Mouse (Mus musculus): ENCODE results near the gene Arid3b. TPM values are rescaled to one million over a fixed set of nuclear protein-coding genes. Genes with fewer than 3 reads are reported as not detected.

Gene Arid3b
- polyA plus RNA-seq, 1 experiment from 2014 or later = 6.0 TPM

DNA sequence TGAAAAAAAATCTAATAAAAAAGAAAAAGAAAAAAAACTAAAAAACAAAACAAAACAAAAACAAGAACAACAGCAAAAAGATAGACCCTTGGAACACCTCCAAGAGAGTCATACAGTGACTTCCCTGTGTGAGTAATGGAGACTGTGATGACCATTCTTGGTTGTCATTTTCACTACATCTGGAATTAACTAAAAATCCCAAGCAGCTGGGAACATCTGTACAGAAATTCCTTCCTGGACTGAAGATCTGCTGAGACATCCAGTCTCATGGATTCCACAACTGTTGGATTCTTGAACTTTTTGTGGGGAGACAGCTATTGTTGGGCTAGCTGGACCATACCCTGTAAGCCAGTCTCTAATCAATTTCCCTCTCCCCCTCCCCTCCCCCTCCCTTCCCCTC is 27.7 kb upstream of the Arid3b start:
- no peaks in the 10 kb centered on the region for H3K9me3 ChIP-seq
- no peak for ATAC-seq (ENCODE audit: insufficient read depth, low FRiP score, low read depth)
- H3K27me3 ChIP-seq (replicated peaks) = no peaks in the 10 kb centered on the region
- 0 out of 2 replicates have a peak, but pooled peaks cover 5% of the 10 kb centered on the region for H3K4me1 ChIP-seq
- H3K27ac ChIP-seq = no peak overlapping the region
- no peaks in the 10 kb centered on the region for H3K36me3 ChIP-seq
- H3K4me2 ChIP-seq = no peak overlapping the region
- no peak overlapping the region for H3K4me3 ChIP-seq (replicated peaks)
- H3K9ac ChIP-seq = no peak overlapping the region

DNA sequence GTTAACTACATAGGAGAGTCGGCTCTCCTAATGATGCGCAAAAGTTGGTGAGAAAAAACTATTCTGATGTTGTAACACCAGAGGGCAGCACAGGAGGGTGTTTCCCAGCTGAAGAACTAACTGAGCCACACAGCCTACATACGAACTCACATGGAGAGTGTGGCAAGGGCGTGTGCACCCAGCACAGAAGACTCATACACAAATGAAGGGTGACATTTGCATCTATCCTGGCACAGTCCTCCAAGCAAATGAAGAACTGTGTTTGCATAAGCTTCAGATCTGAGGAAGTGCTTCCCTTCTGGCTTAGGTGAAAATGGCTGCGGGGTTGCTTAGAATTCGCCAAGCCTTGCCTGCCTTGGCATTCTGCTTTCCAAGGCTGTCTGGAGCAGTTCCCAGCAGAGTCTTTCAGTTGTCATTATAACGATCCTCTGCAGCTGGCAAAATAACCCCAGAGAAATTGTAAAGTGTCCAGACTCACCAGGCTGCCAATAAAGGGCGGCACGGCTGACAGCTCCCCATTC is 25.4 kb upstream of the Arid3b start:
- Histone ChIP-seq H3K4me3 (replicated peaks) (no peak overlapping the region), H3K9me3 (no peaks in the 10 kb centered on the region), H3K27me3 (replicated peaks) (no peaks in the 10 kb centered on the region), H3K36me3 (no peaks in the 10 kb centered on the region), H3K4me2 (no peak overlapping the region), H3K9ac (no peak overlapping the region), H3K4me1 (0 out of 2 replicates have a peak, but pooled peaks cover 5% of the 10 kb centered on the region), H3K27ac (no peak overlapping the region)
- no peak for ATAC-seq (ENCODE audit: insufficient read depth, low FRiP score, low read depth)
- WGBS = 37% methylated on average over 9 of the region's 9 CpGs

DNA sequence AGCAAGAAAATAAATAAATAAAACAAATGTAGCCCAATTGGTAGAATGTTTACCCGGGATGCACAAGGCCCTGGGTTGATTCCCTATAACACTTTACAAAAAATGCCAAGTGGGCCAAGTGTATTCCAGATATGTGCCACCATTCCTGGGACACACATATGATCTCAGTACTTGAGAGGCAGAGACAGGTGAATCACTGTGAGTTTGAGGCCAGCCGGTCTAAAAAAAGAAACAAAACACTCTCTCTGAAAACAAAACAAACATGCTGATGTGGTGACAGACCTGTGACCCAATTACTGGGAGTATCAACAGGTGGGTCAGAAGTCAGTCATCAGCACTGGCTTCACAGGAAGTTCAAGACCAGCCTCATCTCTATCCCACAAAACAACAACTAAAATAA is 19.9 kb upstream of the Arid3b start:
- WGBS = 77% methylated on average over 2 of the region's 2 CpGs
- ATAC-seq (ENCODE audit: insufficient read depth, low FRiP score, low read depth) = no peak
- Histone ChIP-seq H3K27ac (no peak overlapping the region), H3K27me3 (replicated peaks) (no peaks in the 10 kb centered on the region), H3K4me2 (no peak overlapping the region), H3K9ac (no peak overlapping the region), H3K9me3 (no peaks in the 10 kb centered on the region), H3K36me3 (no peaks in the 10 kb centered on the region), H3K4me1 (no peaks in the 10 kb centered on the region), H3K4me3 (replicated peaks) (no peak overlapping the region)

DNA sequence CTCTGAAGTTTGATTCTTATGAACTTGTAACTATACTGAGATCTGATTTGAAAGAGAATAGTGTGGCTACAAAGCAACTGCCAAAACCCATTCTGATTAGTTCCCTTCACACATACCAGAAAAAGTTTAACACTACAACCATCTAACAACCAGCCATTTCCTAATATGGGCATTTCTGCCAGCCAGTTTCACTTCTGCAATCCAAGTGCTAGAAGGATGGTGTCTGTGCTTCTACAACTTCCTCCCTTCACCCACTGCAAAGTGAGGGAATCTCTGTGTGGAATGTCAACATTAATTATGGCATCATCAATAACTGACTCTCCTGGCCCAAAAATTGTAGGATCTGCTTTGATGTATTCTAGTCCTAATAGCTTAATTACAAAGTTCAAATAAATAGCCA is 17.7 kb upstream of the Arid3b start:
- Histone ChIP-seq H3K9ac (no peak overlapping the region), H3K36me3 (no peaks in the 10 kb centered on the region), H3K4me3 (replicated peaks) (no peak overlapping the region), H3K4me2 (no peak overlapping the region), H3K9me3 (no peaks in the 10 kb centered on the region), H3K27me3 (replicated peaks) (no peaks in the 10 kb centered on the region), H3K27ac (no peak overlapping the region), H3K4me1 (no peaks in the 10 kb centered on the region)
- ATAC-seq (ENCODE audit: insufficient read depth, low FRiP score, low read depth) = no peak

DNA sequence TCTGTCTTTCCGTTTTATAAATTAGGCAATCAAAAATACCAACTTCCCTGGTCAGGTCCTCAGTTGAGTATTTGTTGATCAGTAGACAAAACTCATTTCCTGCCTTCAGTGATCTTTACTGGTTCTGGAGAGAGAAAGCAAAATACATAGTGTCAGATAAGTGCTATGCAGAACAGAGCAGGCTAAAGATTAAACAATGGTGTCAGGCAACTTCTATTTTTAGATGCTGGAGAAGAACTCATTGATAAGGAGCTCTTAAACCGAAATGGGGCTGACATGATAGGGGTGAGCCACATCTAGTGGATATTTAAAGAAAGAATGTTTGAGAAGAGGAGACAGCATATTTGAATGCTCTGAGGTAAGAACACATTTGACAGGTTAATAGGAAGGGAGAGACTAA is 2.4 kb upstream of the Arid3b start:
- 61% methylated on average over 2 of the region's 2 CpGs for WGBS
- ATAC-seq (ENCODE audit: insufficient read depth, low FRiP score, low read depth) = no peak
- no peak overlapping the region for H3K27ac ChIP-seq

DNA sequence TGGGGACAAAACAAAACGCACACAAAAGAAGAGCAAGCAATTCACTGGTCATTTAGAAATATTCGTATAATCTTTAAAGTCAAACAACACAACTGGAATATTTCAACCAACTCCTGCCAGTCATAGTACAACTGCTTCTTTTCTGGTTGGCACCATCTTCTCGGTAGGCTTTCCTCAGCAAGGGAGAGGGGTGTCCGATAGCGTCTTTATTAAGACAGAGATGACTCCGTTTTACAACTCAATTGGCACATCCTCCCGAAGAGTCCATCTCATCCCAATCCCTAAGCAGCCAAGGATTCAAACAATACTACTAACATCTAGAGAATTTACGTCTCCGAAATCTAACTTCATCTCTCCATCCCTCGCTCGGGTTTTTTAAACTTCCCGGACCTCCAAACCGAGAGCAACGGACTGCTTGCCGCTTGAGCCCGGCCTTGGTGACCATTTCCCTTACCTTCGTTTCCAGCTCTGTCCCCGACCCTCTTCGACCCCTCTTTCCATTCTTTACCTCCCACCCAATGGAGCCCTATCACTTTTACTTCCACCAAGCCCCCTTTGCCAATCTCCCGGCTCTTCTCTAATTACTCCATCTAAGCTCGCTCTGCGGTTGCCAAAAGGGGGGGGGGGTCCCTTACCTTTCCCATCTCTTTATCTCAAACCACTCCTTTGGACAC is 615 bp downstream of the Arid3b start:
- peak overlapping the region; percentile 78 for H3K4me3 ChIP-seq (replicated peaks)
- H3K9ac ChIP-seq = peak overlapping the region; percentile 58
- no peaks in the 10 kb centered on the region for H3K9me3 ChIP-seq
- peak overlapping the region; percentile 93 for H3K4me2 ChIP-seq
- no peak overlapping the region for H3K27ac ChIP-seq
- WGBS = 2% methylated on average over 22 of the region's 22 CpGs
- ATAC-seq (ENCODE audit: insufficient read depth, low FRiP score, low read depth) = no peak
- peaks cover 14% of the 10 kb centered on the region for H3K4me1 ChIP-seq
- no peaks in the 10 kb centered on the region for H3K36me3 ChIP-seq
- H3K27me3 ChIP-seq (replicated peaks) = 0 out of 2 replicates have a peak, but pooled peaks cover 9% of the 10 kb centered on the region

More for the DNA sequence above, 2.4 kb upstream of the Arid3b start:
- Histone ChIP-seq H3K36me3 (no peaks in the 10 kb centered on the region), H3K27me3 (replicated peaks) (0 out of 2 replicates have a peak, but pooled peaks cover 2% of the 10 kb centered on the region), H3K4me2 (no peak overlapping the region), H3K9me3 (no peaks in the 10 kb centered on the region), H3K4me1 (0 out of 2 replicates have a peak, but pooled peaks cover 3% of the 10 kb centered on the region), H3K4me3 (replicated peaks) (no peak overlapping the region), H3K9ac (no peak overlapping the region)

DNA sequence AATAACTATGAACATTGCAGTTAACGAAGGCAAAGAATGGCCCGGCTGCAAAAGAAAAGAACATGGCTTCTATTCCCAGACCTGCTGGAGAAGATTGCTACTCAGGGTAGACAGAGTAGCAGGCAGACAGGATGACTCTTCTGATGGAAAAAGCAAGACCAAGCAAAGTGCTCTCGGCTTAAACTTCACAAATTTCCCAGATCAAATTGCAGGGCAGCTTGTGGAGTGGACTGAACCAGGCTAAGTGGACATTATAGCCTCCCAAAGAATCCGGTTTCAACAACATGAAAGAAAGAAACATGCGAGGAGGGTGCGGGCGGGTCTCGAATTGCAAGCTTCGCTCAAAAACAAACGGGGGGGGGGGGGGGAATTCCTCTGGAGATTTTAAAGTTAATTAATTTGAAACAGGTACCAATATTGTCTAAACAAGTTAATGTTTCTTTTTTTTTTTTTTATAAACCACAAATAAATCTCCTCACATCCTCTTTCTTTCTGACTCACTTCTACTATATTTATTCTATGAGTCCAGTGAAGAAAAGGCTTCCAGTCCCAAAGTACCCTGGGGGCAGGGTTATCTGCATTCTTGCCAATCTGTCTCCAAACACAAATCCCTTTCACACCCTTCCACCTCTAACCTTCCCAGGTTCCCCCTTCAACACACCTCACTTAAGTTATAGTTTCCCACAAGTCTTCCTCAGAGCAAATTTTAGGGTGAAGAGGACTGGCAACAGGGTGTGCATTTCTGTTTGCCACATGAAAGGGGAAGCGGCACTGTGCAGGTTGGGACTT is 1.8 kb downstream of the Arid3b start:
- WGBS = 33% methylated on average over 11 of the region's 11 CpGs
- peaks cover 21% of the 10 kb centered on the region for H3K4me1 ChIP-seq
- no peaks in the 10 kb centered on the region for H3K36me3 ChIP-seq
- H3K9ac ChIP-seq = no peak overlapping the region
- peak overlapping the region; percentile 93; the same call in 1 of the 2 replicates for H3K4me2 ChIP-seq
- no peak overlapping the region for H3K27ac ChIP-seq
- H3K4me3 ChIP-seq (replicated peaks) = no peak overlapping the region
- H3K27me3 ChIP-seq (replicated peaks) = 0 out of 2 replicates have a peak, but pooled peaks cover 9% of the 10 kb centered on the region
- no peak for ATAC-seq (ENCODE audit: insufficient read depth, low FRiP score, low read depth)
- H3K9me3 ChIP-seq = no peaks in the 10 kb centered on the region

DNA sequence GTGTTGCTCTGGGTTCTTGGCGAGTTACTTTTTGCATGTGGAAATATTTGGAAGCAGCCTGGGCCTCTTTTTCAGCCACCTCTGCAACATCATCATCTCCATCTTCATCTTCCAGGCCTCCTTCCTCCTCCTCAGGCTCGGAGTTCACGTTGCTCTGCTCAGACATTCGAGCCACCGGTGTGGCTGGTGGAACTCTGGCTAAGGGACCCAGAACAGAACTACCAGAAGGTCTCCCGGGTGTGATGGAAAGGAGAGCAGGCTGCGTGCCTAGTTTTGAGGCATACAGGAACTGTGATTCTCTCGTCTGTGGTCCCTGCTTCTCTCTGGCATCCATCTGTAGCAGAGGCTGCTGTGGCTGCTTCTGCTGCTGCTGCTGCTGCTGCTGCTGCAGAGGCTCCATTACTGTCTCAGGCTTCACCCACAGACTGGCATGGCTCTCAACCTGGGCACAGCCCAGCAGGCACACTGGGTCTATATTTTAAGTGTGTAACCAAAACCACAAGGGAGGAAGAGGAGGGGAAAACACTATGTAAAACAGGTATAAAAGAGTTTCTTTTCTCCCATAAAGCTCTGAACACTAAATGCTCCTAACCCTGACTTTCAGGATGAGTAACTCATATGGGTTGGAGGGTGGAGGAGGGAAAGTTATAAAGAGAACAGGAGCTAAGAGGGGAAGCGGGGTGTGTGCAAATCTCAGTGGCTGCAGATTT is 2.7 kb downstream of the Arid3b start:
- Histone ChIP-seq H3K9me3 (no peaks in the 10 kb centered on the region), H3K4me1 (peaks cover 21% of the 10 kb centered on the region), H3K27me3 (replicated peaks) (peaks cover 12% of the 10 kb centered on the region; the same call in 1 of the 2 replicates), H3K36me3 (no peaks in the 10 kb centered on the region), H3K4me2 (no peak overlapping the region), H3K27ac (no peak overlapping the region), H3K4me3 (replicated peaks) (no peak overlapping the region), H3K9ac (no peak overlapping the region)
- ATAC-seq (ENCODE audit: insufficient read depth, low FRiP score, low read depth) = no peak
- 86% methylated on average over 9 of the region's 9 CpGs for WGBS

DNA sequence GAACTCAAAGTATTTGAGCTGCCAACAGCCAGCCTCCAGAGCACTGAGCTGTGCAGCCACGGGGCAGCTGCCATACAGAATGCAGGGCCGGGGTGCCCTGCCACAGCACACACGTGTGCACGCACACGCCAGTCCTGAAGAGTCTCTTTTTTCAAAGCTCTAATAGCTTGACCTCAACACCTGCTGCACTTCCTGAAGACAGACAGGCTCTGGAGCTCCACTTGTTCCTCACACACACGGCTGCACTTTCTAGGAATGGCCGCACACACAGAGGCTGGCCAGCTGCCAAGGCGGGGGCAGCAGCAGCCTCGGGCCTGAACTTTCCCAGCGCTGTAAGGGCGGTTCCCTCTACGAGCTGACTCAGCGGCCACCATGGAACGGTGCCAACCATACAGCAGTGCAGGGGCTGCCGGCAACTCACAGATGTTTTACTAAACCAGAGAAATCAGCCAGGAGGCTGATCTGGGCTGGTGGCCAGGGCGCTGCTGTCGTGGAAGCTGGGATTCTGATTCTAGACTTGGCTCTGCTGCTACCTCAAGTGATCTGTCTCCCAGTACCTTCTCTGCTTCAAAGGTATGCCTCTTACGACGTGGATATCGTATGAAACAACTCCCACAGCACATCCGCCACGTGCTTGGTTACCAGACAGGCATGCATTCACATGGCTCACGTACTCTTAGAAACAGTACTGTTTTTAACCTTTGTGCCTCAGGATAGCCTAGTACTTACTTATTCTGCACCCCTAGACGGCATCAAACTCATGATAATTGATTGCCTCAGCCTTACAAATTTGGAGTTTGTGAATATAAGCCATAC is 5.1 kb downstream of the Arid3b start:
- Histone ChIP-seq H3K27me3 (replicated peaks) (peaks cover 15% of the 10 kb centered on the region; the same call in 1 of the 2 replicates), H3K9ac (no peak overlapping the region)
- 3% methylated on average over 24 of the region's 24 CpGs for WGBS

DNA sequence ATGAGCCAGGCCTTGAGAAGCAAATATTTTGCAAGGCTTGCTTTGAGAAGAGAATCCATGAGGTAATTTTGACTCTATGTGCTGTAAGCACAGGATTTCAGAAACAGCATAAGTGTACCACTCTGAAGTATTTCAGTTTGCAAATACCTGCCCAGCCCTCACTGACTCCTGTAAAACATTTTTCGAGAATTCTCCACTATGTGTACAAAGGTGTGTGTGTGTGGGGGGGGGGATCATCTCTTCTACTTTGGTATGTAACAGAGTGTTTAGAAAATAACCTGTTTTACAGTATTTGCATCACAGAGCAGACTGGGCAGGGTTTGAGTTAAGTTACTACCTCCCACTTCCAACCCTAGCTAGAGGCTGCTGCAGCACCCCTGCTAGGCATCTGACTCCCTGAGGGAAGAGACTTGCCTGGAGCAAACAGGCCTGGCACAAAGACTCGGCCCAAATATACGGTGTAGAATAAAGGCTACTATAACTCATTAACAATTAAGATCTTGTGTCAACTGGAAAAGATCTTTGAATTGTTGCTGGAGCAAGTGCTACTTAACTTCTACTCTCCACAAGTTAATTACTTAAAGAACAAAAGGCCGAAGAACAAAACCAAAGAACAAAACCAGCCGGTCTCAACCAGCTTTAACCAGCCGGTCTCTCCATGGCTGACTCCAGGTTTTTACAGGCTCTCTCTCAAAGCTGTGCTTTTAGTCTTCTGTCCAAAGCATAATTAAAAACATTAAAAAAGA is 6.6 kb downstream of the Arid3b start:
- no peak overlapping the region for H3K4me3 ChIP-seq (replicated peaks)
- WGBS = 64% methylated on average over 6 of the region's 6 CpGs
- H3K9ac ChIP-seq = no peak overlapping the region
- peaks cover 12% of the 10 kb centered on the region; the same call in 1 of the 2 replicates for H3K27me3 ChIP-seq (replicated peaks)
- H3K9me3 ChIP-seq = no peaks in the 10 kb centered on the region
- H3K27ac ChIP-seq = no peak overlapping the region
- H3K4me2 ChIP-seq = no peak overlapping the region
- no peaks in the 10 kb centered on the region for H3K36me3 ChIP-seq
- H3K4me1 ChIP-seq = peaks cover 18% of the 10 kb centered on the region
- ATAC-seq (ENCODE audit: insufficient read depth, low FRiP score, low read depth) = no peak

More for the DNA sequence above, 5.1 kb downstream of the Arid3b start:
- H3K27ac ChIP-seq = peak overlapping the region; percentile 70
- peak overlapping the region; percentile 54 for H3K4me2 ChIP-seq
- no peaks in the 10 kb centered on the region for H3K36me3 ChIP-seq
- no peaks in the 10 kb centered on the region for H3K9me3 ChIP-seq
- H3K4me3 ChIP-seq (replicated peaks) = 0 out of 2 replicates have a peak overlapping the region, but pooled peaks have one; percentile 4
- peak; percentile 95 for ATAC-seq (ENCODE audit: insufficient read depth, low FRiP score, low read depth)
- H3K4me1 ChIP-seq = peaks cover 18% of the 10 kb centered on the region

Measured in stomach, embryonic 15.5 days (tissue).